Mouse (Mus musculus): ENCODE results near the gene Gdf10. TPM values are rescaled to one million over a fixed set of nuclear protein-coding genes. Genes with fewer than 3 reads are reported as not detected.

Gene Gdf10
- 6.2 and 7.4 TPM in 2 replicates for polyA plus RNA-seq (2015; fragmentation: Nextera tagmentation; extraction: Ambion mirVana)

DNA sequence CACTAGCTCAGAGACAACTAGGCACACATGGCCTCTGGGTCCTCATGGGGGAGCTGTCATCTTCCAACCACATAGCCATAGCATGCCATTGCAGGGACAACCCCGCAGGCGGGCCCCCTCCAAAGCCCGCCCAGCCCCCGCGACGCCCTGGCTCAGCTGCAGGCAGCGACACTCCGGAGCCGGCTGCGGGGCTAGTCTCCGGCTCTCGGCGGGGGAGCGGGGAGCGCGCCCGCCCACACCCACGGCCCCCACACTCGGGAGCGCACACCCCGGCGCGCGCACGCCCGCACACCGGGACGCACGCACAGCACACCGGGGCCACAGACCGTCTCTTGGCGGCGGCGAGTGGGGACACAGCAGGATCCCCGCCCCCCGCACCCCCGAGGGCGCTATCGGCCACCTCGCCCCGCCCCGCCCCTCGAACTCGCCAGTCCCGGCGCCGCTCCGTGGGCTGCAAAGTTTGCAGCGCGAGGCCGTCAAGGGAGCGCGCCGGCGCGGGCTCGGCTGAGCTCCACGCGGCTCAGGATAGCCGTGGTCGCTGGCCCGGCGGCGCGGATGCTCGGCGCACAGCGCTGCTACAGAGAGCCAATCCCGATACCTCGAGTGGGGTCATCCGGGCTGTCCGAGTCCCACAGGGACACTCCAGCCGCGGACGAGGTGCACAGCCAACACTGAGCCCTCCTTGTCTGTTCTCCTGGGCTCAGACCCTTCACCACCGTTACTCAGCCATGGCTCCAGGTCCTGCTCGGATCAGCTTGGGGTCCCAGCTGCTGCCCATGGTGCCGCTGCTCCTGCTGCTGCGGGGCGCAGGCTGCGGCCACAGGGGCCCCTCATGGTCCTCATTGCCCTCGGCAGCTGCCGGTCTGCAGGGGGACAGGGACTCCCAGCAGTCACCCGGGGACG, at the start of gene Gdf10:
Gene Gdf10 (plus strand): TSS at position 420 of the 903 bp plus-strand sequence.
- ATAC-seq (replicated peaks; ENCODE audit: extremely low read depth, insufficient read depth, low FRiP score): peak; percentile 67
- WGBS: under 1% methylated on average over 79 of the region's 85 CpGs
- Histone ChIP-seq H3K27ac (ENCODE audit: low read length) (no peak within 1 kb of the TSS), H3K9me3 (replicated peaks; ENCODE audit: control insufficient read depth, low read length) (no peaks in the 10 kb centered on the region), H3K4me3 (ENCODE audit: low read length) (peak within 1 kb of the TSS; percentile 63), H3K4me1 (ENCODE audit: control insufficient read depth, insufficient read depth, low read length) (0 out of 2 replicates have a peak, but pooled peaks cover 3% of the 10 kb centered on the region), H3K9ac (ENCODE audit: low read length) (peak within 1 kb of the TSS; percentile 65), H3K27me3 (ENCODE audit: control insufficient read depth, insufficient read depth, low read length) (peaks cover 63% of the 10 kb centered on the region), H3K36me3 (ENCODE audit: control insufficient read depth, insufficient read depth) (no peaks in the 10 kb centered on the region), H3K4me2 (ENCODE audit: low read depth, low read length) (peak within 1 kb of the TSS; percentile 98)

- Histone ChIP-seq H3K4me1 (ENCODE audit: control insufficient read depth, insufficient read depth, low read length) (peaks cover 5% of the 10 kb centered on the region; the same call in 1 of the 2 replicates), H3K9ac (ENCODE audit: low read length) (no peak overlapping the region), H3K27ac (ENCODE audit: low read length) (no peak overlapping the region), H3K9me3 (replicated peaks; ENCODE audit: control insufficient read depth, low read length) (no peaks in the 10 kb centered on the region), H3K4me2 (ENCODE audit: low read depth, low read length) (no peak overlapping the region), H3K27me3 (ENCODE audit: control insufficient read depth, insufficient read depth, low read length) (no peaks in the 10 kb centered on the region), H3K4me3 (ENCODE audit: low read length) (no peak overlapping the region), H3K36me3 (ENCODE audit: control insufficient read depth, insufficient read depth) (no peaks in the 10 kb centered on the region)
- 37% methylated on average over 1 of the region's 1 CpGs for WGBS
- ATAC-seq (replicated peaks; ENCODE audit: extremely low read depth, insufficient read depth, low FRiP score): no peak
Measured at GRCm38 (mm10) chr14:33878826-33879225, 44.6 kb upstream of the Gdf10 start.

DNA sequence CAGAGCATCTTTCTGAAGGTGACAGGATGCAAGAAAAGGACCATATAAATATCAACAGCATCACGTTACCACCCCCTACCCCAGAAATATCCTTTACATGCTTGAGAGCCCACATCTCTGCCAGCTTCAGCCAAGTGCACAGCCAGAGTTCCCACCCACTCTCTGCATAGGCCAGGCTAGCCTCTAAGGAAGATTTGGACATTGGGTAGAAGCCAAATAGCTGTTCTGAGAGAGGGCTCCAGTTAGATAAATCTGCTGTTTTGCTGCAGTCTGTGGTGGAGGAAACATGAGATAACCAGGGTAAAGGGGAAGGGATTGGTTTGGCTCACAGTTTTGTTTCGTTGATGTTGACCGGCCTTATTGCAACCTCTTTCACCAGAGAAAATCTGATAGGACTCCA, 43.2 kb upstream of the Gdf10 start:
- WGBS: 57% methylated on average over 3 of the region's 3 CpGs
- Histone ChIP-seq H3K4me3 (ENCODE audit: low read length) (no peak overlapping the region), H3K27me3 (ENCODE audit: control insufficient read depth, insufficient read depth, low read length) (no peaks in the 10 kb centered on the region), H3K27ac (ENCODE audit: low read length) (no peak overlapping the region), H3K4me2 (ENCODE audit: low read depth, low read length) (no peak overlapping the region), H3K4me1 (ENCODE audit: control insufficient read depth, insufficient read depth, low read length) (peaks cover 5% of the 10 kb centered on the region; the same call in 1 of the 2 replicates), H3K36me3 (ENCODE audit: control insufficient read depth, insufficient read depth) (no peaks in the 10 kb centered on the region), H3K9ac (ENCODE audit: low read length) (no peak overlapping the region), H3K9me3 (replicated peaks; ENCODE audit: control insufficient read depth, low read length) (no peaks in the 10 kb centered on the region)
- ATAC-seq (replicated peaks; ENCODE audit: extremely low read depth, insufficient read depth, low FRiP score): no peak

- peaks cover 5% of the 10 kb centered on the region; the same call in 1 of the 2 replicates for H3K4me1 ChIP-seq (ENCODE audit: control insufficient read depth, insufficient read depth, low read length)
- H3K27me3 ChIP-seq (ENCODE audit: control insufficient read depth, insufficient read depth, low read length): no peaks in the 10 kb centered on the region
Measured at GRCm38 (mm10) chr14:33881471-33881870, 41.9 kb upstream of the Gdf10 start.

DNA sequence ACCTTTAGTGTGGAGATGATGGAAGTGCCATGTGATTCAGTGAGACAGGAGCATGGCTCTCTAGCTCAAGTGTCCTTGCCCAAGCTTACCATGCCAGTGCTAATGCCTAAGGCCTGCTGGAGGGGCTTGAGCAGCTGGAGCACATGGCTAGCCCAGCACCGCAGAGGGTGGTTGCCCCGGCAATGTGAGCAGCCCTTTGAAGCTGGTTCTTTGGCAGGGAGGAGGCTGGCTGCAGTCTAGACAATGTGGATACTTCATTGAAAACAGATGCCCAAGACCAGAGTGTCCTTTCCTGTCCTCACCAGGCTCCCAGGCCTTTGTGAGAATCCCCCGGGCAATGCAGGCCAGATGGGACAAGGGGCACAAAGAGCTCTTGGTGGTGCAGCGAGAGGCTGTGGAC, 40.3 kb upstream of the Gdf10 start:
- WGBS: 84% methylated on average over 4 of the region's 4 CpGs

More at GRCm38 (mm10) chr14:33881471-33881870, 41.9 kb upstream of the Gdf10 start:
- no peaks in the 10 kb centered on the region for H3K36me3 ChIP-seq (ENCODE audit: control insufficient read depth, insufficient read depth)
- 68% methylated on average over 3 of the region's 3 CpGs for WGBS
- no peak overlapping the region for H3K4me2 ChIP-seq (ENCODE audit: low read depth, low read length)
- H3K4me3 ChIP-seq (ENCODE audit: low read length): no peak overlapping the region
- no peak overlapping the region for H3K9ac ChIP-seq (ENCODE audit: low read length)
- no peaks in the 10 kb centered on the region for H3K9me3 ChIP-seq (replicated peaks; ENCODE audit: control insufficient read depth, low read length)
- H3K27ac ChIP-seq (ENCODE audit: low read length): no peak overlapping the region
- no peak for ATAC-seq (replicated peaks; ENCODE audit: extremely low read depth, insufficient read depth, low FRiP score)

GRCm38 (mm10) chr14:33885466-33885865, 37.9 kb upstream of the Gdf10 start:
- H3K27ac ChIP-seq (ENCODE audit: low read length): no peak overlapping the region
- ATAC-seq (replicated peaks; ENCODE audit: extremely low read depth, insufficient read depth, low FRiP score): no peak
- no peak overlapping the region for H3K4me2 ChIP-seq (ENCODE audit: low read depth, low read length)
- no peak overlapping the region for H3K9ac ChIP-seq (ENCODE audit: low read length)
- no peaks in the 10 kb centered on the region for H3K27me3 ChIP-seq (ENCODE audit: control insufficient read depth, insufficient read depth, low read length)
- H3K4me3 ChIP-seq (ENCODE audit: low read length): no peak overlapping the region
- H3K4me1 ChIP-seq (ENCODE audit: control insufficient read depth, insufficient read depth, low read length): no peaks in the 10 kb centered on the region
- WGBS: 74% methylated on average over 11 of the region's 11 CpGs
- H3K36me3 ChIP-seq (ENCODE audit: control insufficient read depth, insufficient read depth): no peaks in the 10 kb centered on the region
- H3K9me3 ChIP-seq (replicated peaks; ENCODE audit: control insufficient read depth, low read length): no peaks in the 10 kb centered on the region

More for the DNA sequence above, 40.3 kb upstream of the Gdf10 start:
- Histone ChIP-seq H3K9me3 (replicated peaks; ENCODE audit: control insufficient read depth, low read length) (no peaks in the 10 kb centered on the region), H3K27me3 (ENCODE audit: control insufficient read depth, insufficient read depth, low read length) (no peaks in the 10 kb centered on the region), H3K4me1 (ENCODE audit: control insufficient read depth, insufficient read depth, low read length) (peaks cover 5% of the 10 kb centered on the region; the same call in 1 of the 2 replicates), H3K36me3 (ENCODE audit: control insufficient read depth, insufficient read depth) (no peaks in the 10 kb centered on the region), H3K4me2 (ENCODE audit: low read depth, low read length) (no peak overlapping the region), H3K9ac (ENCODE audit: low read length) (no peak overlapping the region), H3K4me3 (ENCODE audit: low read length) (no peak overlapping the region), H3K27ac (ENCODE audit: low read length) (no peak overlapping the region)
- ATAC-seq (replicated peaks; ENCODE audit: extremely low read depth, insufficient read depth, low FRiP score): no peak

DNA sequence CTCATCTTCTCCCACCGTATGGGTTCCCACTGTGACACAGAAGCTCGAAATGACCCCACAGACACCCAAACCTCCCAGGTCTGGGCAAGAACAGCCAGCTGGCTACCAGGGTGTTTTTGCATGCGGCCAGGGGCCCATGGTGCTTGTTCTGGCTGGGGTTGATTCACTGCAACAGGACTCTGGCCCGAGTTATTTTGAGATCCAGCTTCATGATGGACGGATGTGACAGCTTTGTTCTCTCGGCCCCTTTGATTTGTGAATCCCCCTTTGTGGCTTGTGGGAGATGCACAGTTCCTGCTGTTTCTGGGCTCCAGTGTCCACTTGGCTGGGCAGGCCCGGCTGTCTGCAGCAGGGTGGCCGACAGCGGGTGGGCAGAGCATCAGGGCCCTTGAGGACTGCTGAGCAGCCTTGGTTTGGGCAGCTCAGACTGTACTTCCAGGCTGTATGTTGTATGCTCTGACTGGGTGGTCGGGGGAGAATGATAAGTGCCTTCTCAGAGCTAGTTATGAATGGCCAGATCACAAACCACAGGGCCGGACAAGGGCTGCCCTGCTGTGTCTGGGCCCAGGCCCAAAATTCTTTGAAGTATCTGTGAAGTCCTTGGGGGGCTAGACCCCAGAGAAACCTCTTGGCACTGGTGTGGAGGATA, 34.9 kb upstream of the Gdf10 start:
- Histone ChIP-seq H3K4me3 (ENCODE audit: low read length) (no peak overlapping the region), H3K4me1 (ENCODE audit: control insufficient read depth, insufficient read depth, low read length) (no peaks in the 10 kb centered on the region), H3K9me3 (replicated peaks; ENCODE audit: control insufficient read depth, low read length) (no peaks in the 10 kb centered on the region), H3K4me2 (ENCODE audit: low read depth, low read length) (no peak overlapping the region), H3K9ac (ENCODE audit: low read length) (no peak overlapping the region), H3K36me3 (ENCODE audit: control insufficient read depth, insufficient read depth) (no peaks in the 10 kb centered on the region), H3K27me3 (ENCODE audit: control insufficient read depth, insufficient read depth, low read length) (no peaks in the 10 kb centered on the region), H3K27ac (ENCODE audit: low read length) (no peak overlapping the region)
- 61% methylated on average over 11 of the region's 11 CpGs for WGBS
- ATAC-seq (replicated peaks; ENCODE audit: extremely low read depth, insufficient read depth, low FRiP score): no peak

DNA sequence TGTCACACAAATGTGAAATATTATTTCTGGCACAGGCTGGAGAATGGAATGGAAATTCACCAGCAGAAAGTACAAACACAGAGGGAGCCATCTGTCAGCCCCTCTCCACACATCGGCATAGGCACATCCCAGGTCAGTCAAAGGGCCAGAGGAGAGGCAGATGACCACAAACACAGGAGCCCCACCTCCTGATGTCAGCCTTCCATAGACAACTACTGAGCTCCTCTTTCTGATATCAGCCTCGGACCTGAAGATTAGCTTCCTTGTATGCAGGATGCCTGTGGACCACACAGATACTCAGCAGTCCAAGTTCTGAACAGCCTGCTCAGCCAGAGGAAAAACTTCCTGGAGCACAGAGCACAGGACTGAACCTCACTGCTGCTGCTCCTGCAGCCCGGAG, 33.4 kb upstream of the Gdf10 start:
- no peaks in the 10 kb centered on the region for H3K9me3 ChIP-seq (replicated peaks; ENCODE audit: control insufficient read depth, low read length)
- no peaks in the 10 kb centered on the region for H3K4me1 ChIP-seq (ENCODE audit: control insufficient read depth, insufficient read depth, low read length)
- no peak overlapping the region for H3K4me3 ChIP-seq (ENCODE audit: low read length)
- no peaks in the 10 kb centered on the region for H3K36me3 ChIP-seq (ENCODE audit: control insufficient read depth, insufficient read depth)
- no peaks in the 10 kb centered on the region for H3K27me3 ChIP-seq (ENCODE audit: control insufficient read depth, insufficient read depth, low read length)
- ATAC-seq (replicated peaks; ENCODE audit: extremely low read depth, insufficient read depth, low FRiP score): peak; percentile 69; the same call in 1 of the 2 replicates
- H3K4me2 ChIP-seq (ENCODE audit: low read depth, low read length): no peak overlapping the region
- WGBS: 41% methylated on average over 3 of the region's 3 CpGs
- H3K9ac ChIP-seq (ENCODE audit: low read length): no peak overlapping the region
- H3K27ac ChIP-seq (ENCODE audit: low read length): no peak overlapping the region

DNA sequence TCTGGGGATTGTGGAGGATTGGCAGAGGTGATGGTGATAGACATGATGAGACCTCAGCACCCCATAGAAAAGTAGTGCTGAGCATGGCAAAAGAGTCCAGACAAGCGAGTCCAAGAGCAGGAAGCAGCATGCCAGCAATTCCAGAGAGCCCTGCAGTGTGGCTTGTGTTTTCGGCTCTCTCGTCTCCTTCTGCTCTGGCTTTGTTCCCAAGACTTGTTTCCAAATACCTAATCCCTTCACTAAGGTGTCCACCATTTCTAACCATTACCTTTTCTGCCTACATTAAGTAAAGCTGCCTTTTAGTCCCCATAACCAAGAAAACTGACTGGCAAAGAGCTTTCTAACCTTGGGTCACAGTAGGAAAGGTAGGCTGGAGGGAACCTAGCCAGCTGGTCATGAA, 31.9 kb upstream of the Gdf10 start:
- no peak overlapping the region for H3K9ac ChIP-seq (ENCODE audit: low read length)
- no peaks in the 10 kb centered on the region for H3K9me3 ChIP-seq (replicated peaks; ENCODE audit: control insufficient read depth, low read length)
- no peaks in the 10 kb centered on the region for H3K36me3 ChIP-seq (ENCODE audit: control insufficient read depth, insufficient read depth)
- H3K4me1 ChIP-seq (ENCODE audit: control insufficient read depth, insufficient read depth, low read length): peaks cover 2% of the 10 kb centered on the region
- H3K4me2 ChIP-seq (ENCODE audit: low read depth, low read length): no peak overlapping the region
- WGBS: 63% methylated on average over 3 of the region's 3 CpGs
- no peak overlapping the region for H3K27ac ChIP-seq (ENCODE audit: low read length)
- H3K4me3 ChIP-seq (ENCODE audit: low read length): no peak overlapping the region
- no peak for ATAC-seq (replicated peaks; ENCODE audit: extremely low read depth, insufficient read depth, low FRiP score)
- no peaks in the 10 kb centered on the region for H3K27me3 ChIP-seq (ENCODE audit: control insufficient read depth, insufficient read depth, low read length)

All from heart, embryonic 16.5 days (tissue).